Mouse (Mus musculus) 3T3-L1 (cell line): Measurements from ENCODE around the gene Dlk1.
"Not testable (repeated sequence)": the region's sequence is repeated elsewhere in the genome, so short reads cannot be mapped to it uniquely, and the experiment has no call there.

ENCODE experiments used
- DNase-seq: peaks from one replicate; pipeline ENCODE4 v3.0.0-alpha.2; 2015; ENCODE audit warnings: low read depth, low spot score

Gene Dlk1

GRCm38 (mm10) chr12:109439974-109440373 lies 12.6 kb upstream of the Dlk1 start:
- DNase-seq, result no peak

DNA sequence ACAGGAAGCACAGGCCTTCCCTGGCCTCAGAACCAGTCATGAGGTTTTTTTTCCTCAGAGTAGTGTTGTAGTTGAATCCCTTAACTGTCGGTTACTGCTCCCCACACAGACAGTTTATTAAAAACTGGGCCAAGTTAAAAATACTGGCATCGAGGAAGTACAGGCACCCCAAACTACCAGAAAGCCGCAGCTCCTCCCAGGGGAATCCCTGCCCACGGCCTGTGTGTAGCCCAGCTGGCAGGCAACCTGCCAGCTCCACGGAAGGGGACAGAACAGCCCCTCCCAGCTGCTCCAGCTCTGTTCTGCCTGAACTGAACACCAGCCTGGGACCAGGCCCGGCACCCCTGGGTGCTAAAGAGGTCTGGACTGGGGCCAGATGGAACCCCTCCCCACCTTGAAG lies 11.3 kb upstream of the Dlk1 start:
- DNase-seq, result peak; percentile 73

- DNase-seq, result no peak
Observed at GRCm38 (mm10) chr12:109442115-109442514, 10.5 kb upstream of the Dlk1 start.

GRCm38 (mm10) chr12:109443276-109443675 lies 9.3 kb upstream of the Dlk1 start:
- no peak for DNase-seq

- DNase-seq, result peak; percentile 56
Observed at GRCm38 (mm10) chr12:109444999-109445398, 7.6 kb upstream of the Dlk1 start.

DNA sequence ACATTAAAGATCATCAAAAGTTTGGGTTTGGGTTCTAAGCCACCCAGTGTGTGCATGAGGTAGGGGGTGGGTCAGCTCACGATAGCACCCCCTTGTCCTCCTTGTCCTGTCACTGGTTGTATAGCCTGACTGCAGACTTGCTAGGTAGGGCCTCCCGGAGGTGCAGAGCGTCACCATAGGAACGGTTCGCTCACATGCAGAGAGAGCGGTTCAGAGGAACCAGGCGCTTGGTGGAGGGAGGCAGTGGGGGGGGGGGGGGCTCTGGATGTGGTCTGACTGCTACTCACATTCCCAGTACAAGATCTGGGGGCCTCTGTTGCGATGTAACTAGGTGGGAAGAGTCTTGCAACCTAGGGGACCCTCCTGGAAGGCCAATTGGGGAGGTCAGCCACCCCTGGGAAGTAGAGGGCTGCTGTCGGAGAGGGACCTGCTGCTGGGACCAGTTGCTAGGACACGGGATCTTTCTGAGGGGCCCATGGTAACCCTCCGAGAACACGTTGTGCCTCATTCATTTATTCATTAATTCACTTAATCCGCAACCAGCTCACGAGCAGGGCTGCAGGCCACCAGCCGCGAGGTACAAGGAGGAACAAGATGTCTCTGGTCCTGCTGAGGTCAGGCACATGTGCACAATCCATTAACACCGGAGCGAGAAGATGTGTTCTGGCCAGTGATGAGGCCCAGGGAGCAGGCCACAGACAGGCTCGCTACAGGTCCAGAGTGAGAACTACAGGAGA lies 7.0 kb upstream of the Dlk1 start:
- no peak for DNase-seq

DNA sequence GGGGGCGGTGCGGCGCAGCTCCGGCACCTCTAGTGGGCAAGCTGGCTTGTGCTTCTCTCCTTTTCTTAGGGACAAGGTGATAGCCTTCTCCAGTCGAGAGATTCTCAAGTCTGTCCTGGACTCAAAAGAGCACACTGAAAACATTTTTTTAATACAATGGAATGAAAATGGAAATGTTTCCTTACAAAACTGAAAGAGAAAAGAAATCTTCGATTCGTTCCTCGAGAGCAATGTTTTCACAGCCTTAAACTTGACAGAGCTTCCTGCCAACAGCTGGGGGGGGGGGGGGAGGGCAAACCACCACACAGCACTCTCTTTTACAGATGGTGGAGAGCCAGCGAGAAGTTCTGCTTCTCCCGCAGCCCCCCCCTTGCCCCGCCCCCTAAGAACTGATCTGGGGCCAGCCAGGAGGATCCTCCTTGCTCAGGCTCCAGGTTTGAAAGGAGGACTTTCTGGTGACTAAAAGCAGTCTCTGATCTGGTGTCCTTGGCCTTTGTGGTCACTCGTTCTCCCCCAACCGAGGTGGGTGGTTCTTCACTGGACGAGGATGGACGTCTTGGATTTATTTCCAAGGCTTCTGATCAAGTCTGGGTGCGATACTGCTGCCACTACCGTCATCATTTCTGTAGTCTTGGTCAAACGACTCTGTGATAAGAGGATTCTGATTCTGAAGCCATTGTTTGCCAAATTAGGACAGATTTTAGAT lies 6.2 kb upstream of the Dlk1 start:
- no peak for DNase-seq

GRCm38 (mm10) chr12:109449421-109450411 lies 2.9 kb upstream of the Dlk1 start:
- DNase-seq, result peak; percentile 64

DNA sequence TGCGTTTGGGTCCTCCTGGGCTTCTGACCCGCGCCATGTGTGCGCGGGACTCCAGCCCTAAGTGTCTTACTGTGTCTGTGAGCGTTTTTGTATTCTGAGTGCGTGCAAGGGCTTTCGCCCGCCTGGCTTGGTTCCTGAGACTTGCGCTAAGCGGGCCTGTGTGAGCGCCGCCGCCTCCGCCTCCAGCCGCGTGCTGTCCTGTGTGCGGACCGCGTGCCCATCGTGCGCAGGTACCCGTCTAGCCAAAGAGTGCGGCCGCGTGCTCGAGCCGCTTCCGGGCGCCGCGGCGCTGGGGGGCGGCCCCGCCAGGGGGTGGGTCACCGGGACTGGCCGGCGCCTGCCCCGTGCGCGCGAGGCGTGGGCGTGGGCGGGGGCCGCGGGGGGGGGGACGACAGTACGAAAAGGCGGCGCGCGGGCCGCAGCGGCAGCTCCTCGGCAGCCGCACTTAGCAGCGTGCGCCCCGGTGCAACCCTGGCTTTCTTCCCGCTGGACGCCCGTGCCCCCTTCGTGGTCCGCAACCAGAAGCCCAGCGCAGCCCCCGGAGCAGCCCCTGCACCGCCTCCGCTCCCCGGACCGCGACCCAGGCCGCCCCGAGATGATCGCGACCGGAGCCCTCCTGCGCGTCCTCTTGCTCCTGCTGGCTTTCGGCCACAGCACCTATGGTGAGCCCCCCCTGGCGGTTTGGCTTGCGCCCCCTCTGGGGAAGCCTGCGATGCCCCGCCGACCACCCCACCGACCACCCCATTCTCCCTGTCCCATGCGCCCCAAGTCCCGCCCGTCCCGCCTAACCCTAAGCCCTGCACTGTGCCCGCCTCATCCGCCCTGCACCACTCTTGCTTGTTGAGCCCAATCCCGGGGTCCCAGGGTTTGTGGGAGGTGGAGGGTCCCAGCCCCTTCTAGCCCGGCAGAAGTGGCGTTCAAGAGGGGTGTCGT lies 708 bp downstream of the Dlk1 start:
- peak; percentile 46 for DNase-seq

DNA sequence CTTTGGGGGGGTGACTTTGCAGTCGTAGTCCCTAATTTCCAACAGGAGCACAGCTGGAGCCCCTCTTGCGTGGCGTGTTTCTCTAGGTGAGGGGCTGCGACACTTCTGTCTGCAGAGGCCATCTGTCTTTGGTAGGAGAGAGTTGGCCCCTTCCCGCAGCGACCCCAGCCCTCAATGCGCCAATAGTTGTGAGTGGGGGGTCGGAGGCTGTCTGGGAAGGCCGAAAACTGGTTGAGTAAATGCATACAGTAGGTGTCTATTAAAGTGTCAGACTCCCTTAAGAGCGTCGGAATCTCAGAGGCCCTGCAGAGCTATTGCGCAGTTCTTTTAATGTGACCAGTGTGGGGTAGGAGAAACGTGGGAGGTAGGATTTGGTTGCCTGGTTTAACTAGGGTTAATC lies 1.5 kb downstream of the Dlk1 start:
- no peak for DNase-seq

DNA sequence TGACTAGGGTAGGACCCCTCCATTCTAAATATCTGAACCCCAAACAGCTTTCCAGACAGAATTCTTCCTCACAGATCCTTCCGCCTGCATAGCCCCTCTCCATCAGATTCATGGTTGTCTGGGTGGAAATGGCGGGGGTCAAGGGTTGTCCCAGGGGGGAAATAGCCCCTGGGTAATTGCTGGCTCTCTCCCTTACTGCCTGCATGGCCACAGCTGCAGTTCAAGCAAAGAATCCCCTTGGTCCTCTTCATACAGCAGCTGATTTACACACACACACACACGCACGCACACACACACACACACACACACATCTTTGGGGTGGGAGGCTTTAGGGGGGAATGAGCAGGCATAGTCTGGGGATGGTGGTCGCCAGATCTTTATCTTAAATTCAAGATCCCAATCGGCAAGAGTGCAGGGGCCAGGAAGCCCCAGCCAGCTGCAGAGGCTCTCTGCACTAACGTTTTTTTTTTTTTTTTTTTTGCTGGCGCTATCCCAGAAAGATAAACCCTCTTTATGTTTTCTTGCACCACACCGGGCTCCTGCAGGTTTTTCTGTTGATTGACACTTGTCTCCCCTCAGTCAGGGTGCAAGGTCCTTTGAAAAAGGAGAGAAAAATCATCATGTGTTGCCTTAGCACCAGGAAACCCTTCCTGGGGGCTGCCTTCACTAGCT lies 4.0 kb downstream of the Dlk1 start:
- DNase-seq, result no peak

DNA sequence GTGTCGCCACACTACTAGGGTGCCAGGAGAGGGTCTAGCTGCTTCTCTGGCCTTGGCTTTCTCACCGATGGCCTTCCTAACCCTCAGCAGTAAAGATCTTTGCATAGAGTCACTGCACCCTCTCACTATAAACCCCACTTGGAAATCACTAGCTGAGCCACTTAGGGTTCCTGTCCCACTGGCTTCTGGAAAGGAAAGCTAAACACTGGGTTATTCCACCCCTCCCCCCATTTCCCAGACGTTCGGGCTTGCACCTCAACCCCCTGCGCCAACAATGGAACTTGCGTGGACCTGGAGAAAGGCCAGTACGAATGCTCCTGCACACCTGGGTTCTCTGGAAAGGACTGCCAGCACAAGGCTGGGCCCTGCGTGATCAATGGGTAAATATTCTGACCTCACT lies 5.2 kb downstream of the Dlk1 start:
- no peak for DNase-seq

- no peak for DNase-seq
Observed at GRCm38 (mm10) chr12:109458896-109459295, 6.3 kb downstream of the Dlk1 start.

DNA sequence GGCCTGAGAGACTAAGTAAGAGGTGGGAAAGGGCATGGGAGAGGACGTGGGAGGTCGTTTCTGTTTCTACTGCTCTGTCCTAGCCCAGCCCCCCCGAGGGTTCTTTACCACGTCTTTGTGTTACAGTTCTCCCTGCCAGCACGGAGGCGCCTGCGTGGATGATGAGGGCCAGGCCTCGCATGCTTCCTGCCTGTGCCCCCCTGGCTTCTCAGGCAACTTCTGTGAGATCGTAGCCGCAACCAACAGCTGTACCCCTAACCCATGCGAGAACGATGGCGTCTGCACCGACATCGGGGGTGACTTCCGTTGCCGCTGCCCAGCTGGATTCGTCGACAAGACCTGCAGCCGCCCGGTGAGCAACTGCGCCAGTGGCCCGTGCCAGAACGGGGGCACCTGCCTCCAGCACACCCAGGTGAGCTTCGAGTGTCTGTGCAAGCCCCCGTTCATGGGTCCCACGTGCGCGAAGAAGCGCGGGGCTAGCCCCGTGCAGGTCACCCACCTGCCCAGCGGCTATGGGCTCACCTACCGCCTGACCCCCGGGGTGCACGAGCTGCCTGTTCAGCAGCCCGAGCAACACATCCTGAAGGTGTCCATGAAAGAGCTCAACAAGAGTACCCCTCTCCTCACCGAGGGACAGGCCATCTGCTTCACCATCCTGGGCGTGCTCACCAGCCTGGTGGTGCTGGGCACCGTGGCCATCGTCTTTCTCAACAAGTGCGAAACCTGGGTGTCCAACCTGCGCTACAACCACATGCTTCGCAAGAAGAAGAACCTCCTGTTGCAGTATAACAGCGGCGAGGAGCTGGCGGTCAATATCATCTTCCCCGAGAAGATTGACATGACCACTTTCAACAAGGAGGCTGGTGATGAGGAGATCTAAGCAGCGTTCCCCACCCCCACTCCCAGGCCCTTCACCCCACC lies 7.1 kb downstream of the Dlk1 start:
- DNase-seq, result no peak

GRCm38 (mm10) chr12:109462594-109462993 lies 10.0 kb downstream of the Dlk1 start:
- DNase-seq, result no peak

DNA sequence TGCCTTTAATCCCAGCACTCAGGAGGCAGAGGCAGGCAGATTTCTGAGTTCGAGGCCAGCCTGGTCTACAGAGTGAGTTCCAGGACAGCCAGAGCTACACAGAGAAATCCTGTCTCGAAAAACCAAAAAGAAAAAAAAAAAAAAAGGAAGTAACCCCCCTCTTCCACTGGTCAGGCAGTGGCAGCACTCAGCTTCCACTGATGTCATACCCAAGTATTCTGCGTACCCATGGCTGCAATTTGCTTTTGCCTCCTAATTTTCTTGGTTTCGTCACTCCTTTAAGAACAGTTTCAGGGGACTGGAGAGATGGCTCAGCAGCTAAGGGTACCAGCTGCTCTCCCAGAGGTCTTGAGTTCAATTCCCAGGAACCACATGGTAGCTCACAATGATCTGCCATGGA lies 14.8 kb downstream of the Dlk1 start:
- not testable (repeated sequence) for DNase-seq

- no peak for DNase-seq
Observed at GRCm38 (mm10) chr12:109469793-109470192, 17.2 kb downstream of the Dlk1 start.

- no peak for DNase-seq
Observed at GRCm38 (mm10) chr12:109472627-109473026, 20.0 kb downstream of the Dlk1 start.

DNA sequence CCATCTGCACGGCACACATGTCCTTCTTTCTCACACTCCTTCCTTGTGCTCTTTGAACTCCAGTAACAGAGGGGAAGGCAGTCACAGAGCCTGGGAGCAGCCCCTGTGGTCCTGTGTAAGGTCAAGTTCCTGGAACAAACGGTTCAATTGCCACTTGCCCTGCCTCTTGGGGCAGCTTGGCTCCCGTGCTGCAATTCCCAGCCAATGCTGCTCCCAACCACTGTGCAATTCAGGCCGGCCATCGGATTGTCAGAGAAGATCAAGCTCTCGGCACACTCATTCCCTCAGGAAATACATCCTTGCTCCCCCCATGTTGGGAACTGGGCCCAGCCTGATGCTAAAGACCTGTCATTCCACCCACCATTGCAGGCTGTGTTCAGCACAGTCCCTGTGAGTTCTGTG lies 21.0 kb downstream of the Dlk1 start:
- no peak for DNase-seq
